Mouse (Mus musculus): ENCODE measurements around the gene Ggt6. TPM values are rescaled to one million over a fixed set of nuclear protein-coding genes. Genes with fewer than 3 reads are reported as not detected.

Ggt6 gene
- polyA plus RNA-seq, 1 experiment from 2014 or later, result 1.6 TPM

GRCm38 (mm10) chr11:72417376-72417775 is 17.9 kb upstream of the Ggt6 start:
- no peak for ATAC-seq (ENCODE audit: low FRiP score, low TSS enrichment)
- 14% methylated on average over 4 of the region's 4 CpGs for WGBS

GRCm38 (mm10) chr11:72418227-72418626 is 17.1 kb upstream of the Ggt6 start:
- 0 out of 2 replicates have a peak overlapping the region, but pooled peaks have one; percentile 13 for H3K27ac ChIP-seq (ENCODE audit: low read length)
- WGBS, result 26% methylated on average over 8 of the region's 8 CpGs

More at GRCm38 (mm10) chr11:72417376-72417775, 17.9 kb upstream of the Ggt6 start:
- Histone ChIP-seq H3K27ac (ENCODE audit: low read length) (no peak overlapping the region), H3K27me3 (ENCODE audit: insufficient read depth, low read length) (no peaks in the 10 kb centered on the region), H3K9me3 (ENCODE audit: low read length) (no peaks in the 10 kb centered on the region), H3K36me3 (ENCODE audit: insufficient read depth, low read length) (no peaks in the 10 kb centered on the region), H3K4me2 (replicated peaks; ENCODE audit: low read depth, low read length) (no peak overlapping the region), H3K9ac (replicated peaks; ENCODE audit: low read length) (no peak overlapping the region), H3K4me1 (ENCODE audit: insufficient read depth, low read length) (peaks cover 35% of the 10 kb centered on the region), H3K4me3 (ENCODE audit: low read length) (no peak overlapping the region)

GRCm38 (mm10) chr11:72419006-72419405 is 16.3 kb upstream of the Ggt6 start:
- Histone ChIP-seq H3K4me2 (replicated peaks; ENCODE audit: low read depth, low read length) (no peak overlapping the region), H3K4me3 (ENCODE audit: low read length) (no peak overlapping the region), H3K9ac (replicated peaks; ENCODE audit: low read length) (no peak overlapping the region), H3K4me1 (ENCODE audit: insufficient read depth, low read length) (peaks cover 20% of the 10 kb centered on the region), H3K9me3 (ENCODE audit: low read length) (no peaks in the 10 kb centered on the region), H3K36me3 (ENCODE audit: insufficient read depth, low read length) (no peaks in the 10 kb centered on the region), H3K27me3 (ENCODE audit: insufficient read depth, low read length) (no peaks in the 10 kb centered on the region), H3K27ac (ENCODE audit: low read length) (no peak overlapping the region)
- no peak for ATAC-seq (ENCODE audit: low FRiP score, low TSS enrichment)
- 58% methylated on average over 6 of the region's 6 CpGs for WGBS

More at GRCm38 (mm10) chr11:72418227-72418626, 17.1 kb upstream of the Ggt6 start:
- H3K36me3 ChIP-seq (ENCODE audit: insufficient read depth, low read length), result no peaks in the 10 kb centered on the region
- no peak overlapping the region for H3K4me2 ChIP-seq (replicated peaks; ENCODE audit: low read depth, low read length)
- H3K27me3 ChIP-seq (ENCODE audit: insufficient read depth, low read length), result no peaks in the 10 kb centered on the region
- peaks cover 26% of the 10 kb centered on the region for H3K4me1 ChIP-seq (ENCODE audit: insufficient read depth, low read length)
- no peaks in the 10 kb centered on the region for H3K9me3 ChIP-seq (ENCODE audit: low read length)
- H3K9ac ChIP-seq (replicated peaks; ENCODE audit: low read length), result 0 out of 2 replicates have a peak overlapping the region, but pooled peaks have one; percentile 6
- peak; percentile 60 for ATAC-seq (ENCODE audit: low FRiP score, low TSS enrichment)
- H3K4me3 ChIP-seq (ENCODE audit: low read length), result no peak overlapping the region

GRCm38 (mm10) chr11:72420460-72421122 is 14.7 kb upstream of the Ggt6 start:
- Histone ChIP-seq H3K4me3 (ENCODE audit: low read length) (no peak overlapping the region), H3K36me3 (ENCODE audit: insufficient read depth, low read length) (no peaks in the 10 kb centered on the region), H3K27me3 (ENCODE audit: insufficient read depth, low read length) (no peaks in the 10 kb centered on the region), H3K4me1 (ENCODE audit: insufficient read depth, low read length) (peaks cover 15% of the 10 kb centered on the region), H3K4me2 (replicated peaks; ENCODE audit: low read depth, low read length) (no peak overlapping the region), H3K9me3 (ENCODE audit: low read length) (no peaks in the 10 kb centered on the region), H3K9ac (replicated peaks; ENCODE audit: low read length) (no peak overlapping the region), H3K27ac (ENCODE audit: low read length) (no peak overlapping the region)
- no peak for ATAC-seq (ENCODE audit: low FRiP score, low TSS enrichment)
- WGBS, result 86% methylated on average over 6 of the region's 6 CpGs

- Histone ChIP-seq H3K27ac (ENCODE audit: low read length) (no peak overlapping the region), H3K4me2 (replicated peaks; ENCODE audit: low read depth, low read length) (no peak overlapping the region), H3K9me3 (ENCODE audit: low read length) (no peaks in the 10 kb centered on the region), H3K27me3 (ENCODE audit: insufficient read depth, low read length) (no peaks in the 10 kb centered on the region), H3K4me3 (ENCODE audit: low read length) (no peak overlapping the region), H3K36me3 (ENCODE audit: insufficient read depth, low read length) (no peaks in the 10 kb centered on the region), H3K4me1 (ENCODE audit: insufficient read depth, low read length) (peaks cover 15% of the 10 kb centered on the region), H3K9ac (replicated peaks; ENCODE audit: low read length) (no peak overlapping the region)
- ATAC-seq (ENCODE audit: low FRiP score, low TSS enrichment), result no peak
- 89% methylated on average over 11 of the region's 11 CpGs for WGBS
Observed at GRCm38 (mm10) chr11:72421518-72422278, 13.6 kb upstream of the Ggt6 start.

- 86% methylated on average over 4 of the region's 4 CpGs for WGBS
- H3K4me2 ChIP-seq (replicated peaks; ENCODE audit: low read depth, low read length), result no peak overlapping the region
Observed at GRCm38 (mm10) chr11:72423686-72424085, 11.6 kb upstream of the Ggt6 start.

GRCm38 (mm10) chr11:72425201-72425600 is 10.1 kb upstream of the Ggt6 start:
- H3K36me3 ChIP-seq (ENCODE audit: insufficient read depth, low read length), result no peaks in the 10 kb centered on the region
- ATAC-seq (ENCODE audit: low FRiP score, low TSS enrichment), result no peak
- no peak overlapping the region for H3K9ac ChIP-seq (replicated peaks; ENCODE audit: low read length)
- peaks cover 3% of the 10 kb centered on the region; the same call in 1 of the 2 replicates for H3K9me3 ChIP-seq (ENCODE audit: low read length)
- no peak overlapping the region for H3K27ac ChIP-seq (ENCODE audit: low read length)
- H3K27me3 ChIP-seq (ENCODE audit: insufficient read depth, low read length), result no peaks in the 10 kb centered on the region
- H3K4me3 ChIP-seq (ENCODE audit: low read length), result no peak overlapping the region
- H3K4me1 ChIP-seq (ENCODE audit: insufficient read depth, low read length), result no peaks in the 10 kb centered on the region
- H3K4me2 ChIP-seq (replicated peaks; ENCODE audit: low read depth, low read length), result no peak overlapping the region

More at GRCm38 (mm10) chr11:72423686-72424085, 11.6 kb upstream of the Ggt6 start:
- H3K9ac ChIP-seq (replicated peaks; ENCODE audit: low read length), result no peak overlapping the region
- ATAC-seq (ENCODE audit: low FRiP score, low TSS enrichment), result no peak
- no peaks in the 10 kb centered on the region for H3K4me1 ChIP-seq (ENCODE audit: insufficient read depth, low read length)
- H3K4me3 ChIP-seq (ENCODE audit: low read length), result no peak overlapping the region
- no peaks in the 10 kb centered on the region for H3K36me3 ChIP-seq (ENCODE audit: insufficient read depth, low read length)
- no peaks in the 10 kb centered on the region for H3K27me3 ChIP-seq (ENCODE audit: insufficient read depth, low read length)
- H3K9me3 ChIP-seq (ENCODE audit: low read length), result peaks cover 3% of the 10 kb centered on the region; the same call in 1 of the 2 replicates
- H3K27ac ChIP-seq (ENCODE audit: low read length), result no peak overlapping the region

GRCm38 (mm10) chr11:72426884-72427283 is 8.4 kb upstream of the Ggt6 start:
- H3K4me1 ChIP-seq (ENCODE audit: insufficient read depth, low read length), result no peaks in the 10 kb centered on the region
- no peak overlapping the region for H3K4me3 ChIP-seq (ENCODE audit: low read length)
- H3K27me3 ChIP-seq (ENCODE audit: insufficient read depth, low read length), result no peaks in the 10 kb centered on the region
- H3K4me2 ChIP-seq (replicated peaks; ENCODE audit: low read depth, low read length), result no peak overlapping the region
- H3K36me3 ChIP-seq (ENCODE audit: insufficient read depth, low read length), result no peaks in the 10 kb centered on the region
- no peak for ATAC-seq (ENCODE audit: low FRiP score, low TSS enrichment)
- no peak overlapping the region for H3K9ac ChIP-seq (replicated peaks; ENCODE audit: low read length)
- no peak overlapping the region for H3K27ac ChIP-seq (ENCODE audit: low read length)
- peaks cover 3% of the 10 kb centered on the region; the same call in 1 of the 2 replicates for H3K9me3 ChIP-seq (ENCODE audit: low read length)

GRCm38 (mm10) chr11:72428694-72429093 is 6.6 kb upstream of the Ggt6 start:
- WGBS, result 3% methylated on average over 5 of the region's 5 CpGs

GRCm38 (mm10) chr11:72429288-72429690 is 6.0 kb upstream of the Ggt6 start:
- H3K27me3 ChIP-seq (ENCODE audit: insufficient read depth, low read length), result no peaks in the 10 kb centered on the region
- H3K4me1 ChIP-seq (ENCODE audit: insufficient read depth, low read length), result no peaks in the 10 kb centered on the region
- H3K4me3 ChIP-seq (ENCODE audit: low read length), result no peak overlapping the region
- peaks cover 3% of the 10 kb centered on the region; the same call in 1 of the 2 replicates for H3K9me3 ChIP-seq (ENCODE audit: low read length)
- ATAC-seq (ENCODE audit: low FRiP score, low TSS enrichment), result peak; percentile 80
- no peak overlapping the region for H3K9ac ChIP-seq (replicated peaks; ENCODE audit: low read length)
- no peak overlapping the region for H3K27ac ChIP-seq (ENCODE audit: low read length)
- peak overlapping the region; percentile 20; the same call in 1 of the 2 replicates for H3K4me2 ChIP-seq (replicated peaks; ENCODE audit: low read depth, low read length)
- WGBS, result 52% methylated on average over 7 of the region's 7 CpGs
- no peaks in the 10 kb centered on the region for H3K36me3 ChIP-seq (ENCODE audit: insufficient read depth, low read length)

More at GRCm38 (mm10) chr11:72428694-72429093, 6.6 kb upstream of the Ggt6 start:
- H3K4me3 ChIP-seq (ENCODE audit: low read length), result no peak overlapping the region
- no peak overlapping the region for H3K9ac ChIP-seq (replicated peaks; ENCODE audit: low read length)
- H3K9me3 ChIP-seq (ENCODE audit: low read length), result peaks cover 3% of the 10 kb centered on the region; the same call in 1 of the 2 replicates
- no peaks in the 10 kb centered on the region for H3K36me3 ChIP-seq (ENCODE audit: insufficient read depth, low read length)
- no peaks in the 10 kb centered on the region for H3K4me1 ChIP-seq (ENCODE audit: insufficient read depth, low read length)
- no peaks in the 10 kb centered on the region for H3K27me3 ChIP-seq (ENCODE audit: insufficient read depth, low read length)
- H3K27ac ChIP-seq (ENCODE audit: low read length), result no peak overlapping the region
- peak; percentile 50; the same call in 1 of the 2 replicates for ATAC-seq (ENCODE audit: low FRiP score, low TSS enrichment)
- H3K4me2 ChIP-seq (replicated peaks; ENCODE audit: low read depth, low read length), result peak overlapping the region; percentile 20; the same call in 1 of the 2 replicates
